Mouse (Mus musculus) ES-Bruce4 (cell line): ENCODE measurements at regions not wholly inside any gene's neighbourhood (a gene's known extent, or its start where the extent isn't known, plus 50 kb on each side); places are given as distances from the start of the nearest gene placed in this dataset.

ENCODE experiments used
- H3K27ac ChIP-seq: 2 replicates; pipeline ENCODE4 v1.5.1; 2012; ENCODE audit warnings: low read length, inconsistent platforms; ENCODE audit not compliant: insufficient read depth
- H3K27me3 ChIP-seq: 2 replicates; pipeline ENCODE4 v1.6.1; 2012; ENCODE audit warnings: mild to moderate bottlenecking, low read length, inconsistent platforms; ENCODE audit not compliant: control insufficient read depth, poor library complexity, insufficient read depth, severe bottlenecking
- H3K36me3 ChIP-seq: 2 replicates; pipeline ENCODE4 v1.6.1; 2012; ENCODE audit warnings: inconsistent platforms, mild to moderate bottlenecking, low read length, moderate library complexity; ENCODE audit not compliant: control insufficient read depth, poor library complexity, insufficient read depth, severe bottlenecking
- H3K4me1 ChIP-seq: one replicate; pipeline ENCODE4 v1.8.1; 2011; ENCODE audit warnings: low read length; ENCODE audit not compliant: control insufficient read depth, insufficient read depth
- H3K4me3 ChIP-seq: 2 replicates; pipeline ENCODE4 v1.5.1; 2011; ENCODE audit warnings: low read depth, mild to moderate bottlenecking, low read length
- H3K9ac ChIP-seq: 2 replicates; pipeline ENCODE4 v1.6.1; 2012; ENCODE audit warnings: low read depth, mild to moderate bottlenecking, inconsistent platforms; ENCODE audit not compliant: poor library complexity, severe bottlenecking
- H3K9me3 ChIP-seq: replicated peaks from 2 replicates; pipeline ENCODE4 v1.6.1; 2012; ENCODE audit warnings: mild to moderate bottlenecking, low read length, inconsistent platforms; ENCODE audit not compliant: control insufficient read depth, poor library complexity, insufficient read depth, severe bottlenecking
- CTCF ChIP-seq: IDR thresholded peaks from one replicate; pipeline ENCODE4 v1.8.1; 2011; ENCODE audit warnings: low read depth, low read length
- EP300 ChIP-seq: IDR thresholded peaks from 2 replicates; pipeline ENCODE4 v1.6.1; 2011; ENCODE audit warnings: low read depth, low read length; ENCODE audit not compliant: insufficient read depth
- POLR2A ChIP-seq: IDR thresholded peaks from one replicate; pipeline ENCODE4 v1.8.1; 2011; ENCODE audit warnings: low read length; ENCODE audit not compliant: insufficient read depth

DNA sequence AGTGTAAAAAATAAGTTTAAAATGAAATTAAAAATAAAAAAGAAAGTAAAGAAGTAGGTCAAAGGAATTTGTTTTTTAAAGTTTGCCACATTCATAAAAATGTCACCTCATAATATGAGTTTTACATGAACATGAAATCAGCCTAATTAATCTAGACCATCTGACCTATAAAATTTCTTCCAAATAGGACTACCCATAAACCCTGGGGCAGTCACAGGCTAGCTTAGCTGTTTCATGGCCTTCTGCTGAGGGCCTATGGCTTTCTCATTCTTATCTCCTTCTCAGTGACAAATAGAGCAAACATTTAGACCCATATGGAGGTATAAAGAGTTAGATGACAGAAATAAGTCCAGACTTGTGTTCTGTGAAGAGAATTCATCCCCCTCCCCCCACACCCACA lies 520.2 kb downstream of the Nebl start:
- Histone ChIP-seq H3K27ac (no peak overlapping the region), H3K4me3 (no peak overlapping the region), H3K27me3 (no peaks in the 10 kb centered on the region), H3K9ac (no peak overlapping the region), H3K9me3 (0 out of 2 replicates have a peak, but pooled peaks cover 4% of the 10 kb centered on the region), H3K36me3 (no peaks in the 10 kb centered on the region), H3K4me1 (no peaks in the 10 kb centered on the region)
- TF ChIP-seq POLR2A, result no peak
- no peak for TF ChIP-seq CTCF
- no peak for TF ChIP-seq EP300

GRCm38 (mm10) chr2:17193611-17194010 lies 537.7 kb downstream of the Nebl start:
- no peaks in the 10 kb centered on the region for H3K27me3 ChIP-seq
- no peaks in the 10 kb centered on the region for H3K9me3 ChIP-seq
- TF ChIP-seq EP300 (no peak), POLR2A (no peak), CTCF (no peak)
- H3K4me3 ChIP-seq, result no peak overlapping the region
- H3K36me3 ChIP-seq, result no peaks in the 10 kb centered on the region
- H3K9ac ChIP-seq, result no peak overlapping the region
- H3K27ac ChIP-seq, result no peak overlapping the region
- H3K4me1 ChIP-seq, result no peaks in the 10 kb centered on the region

- no peaks in the 10 kb centered on the region for H3K36me3 ChIP-seq
- no peaks in the 10 kb centered on the region for H3K9me3 ChIP-seq
- H3K27me3 ChIP-seq, result no peaks in the 10 kb centered on the region
- H3K4me1 ChIP-seq, result no peaks in the 10 kb centered on the region
- no peak overlapping the region for H3K27ac ChIP-seq
- no peak overlapping the region for H3K4me3 ChIP-seq
- H3K9ac ChIP-seq, result no peak overlapping the region
- TF ChIP-seq POLR2A (no peak), CTCF (no peak), EP300 (no peak)
Observed at GRCm38 (mm10) chr2:17189169-17189568, 542.1 kb downstream of the Nebl start.

DNA sequence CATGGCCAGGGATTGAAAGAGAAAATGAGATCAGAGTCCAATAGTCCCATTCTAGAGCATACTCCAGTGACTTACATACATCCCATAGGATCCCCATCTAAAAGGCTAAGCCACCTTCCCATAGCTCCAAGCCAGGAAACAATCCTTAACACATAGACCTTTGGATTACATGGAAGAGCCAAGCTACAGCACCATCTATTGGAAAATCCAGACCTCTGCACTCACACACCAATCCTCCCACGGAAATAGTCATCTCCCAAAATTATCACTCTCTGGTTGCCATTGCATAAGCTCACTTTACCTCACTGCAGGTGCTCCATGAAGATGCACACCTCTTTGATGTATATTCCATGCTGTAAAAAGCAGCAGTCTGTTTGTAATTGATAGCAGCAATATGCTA lies 543.4 kb downstream of the Nebl start:
- Histone ChIP-seq H3K4me3 (no peak overlapping the region), H3K9me3 (no peaks in the 10 kb centered on the region), H3K4me1 (no peaks in the 10 kb centered on the region), H3K9ac (no peak overlapping the region), H3K36me3 (no peaks in the 10 kb centered on the region), H3K27ac (no peak overlapping the region), H3K27me3 (no peaks in the 10 kb centered on the region)
- TF ChIP-seq CTCF (no peak), POLR2A (no peak), EP300 (no peak)

DNA sequence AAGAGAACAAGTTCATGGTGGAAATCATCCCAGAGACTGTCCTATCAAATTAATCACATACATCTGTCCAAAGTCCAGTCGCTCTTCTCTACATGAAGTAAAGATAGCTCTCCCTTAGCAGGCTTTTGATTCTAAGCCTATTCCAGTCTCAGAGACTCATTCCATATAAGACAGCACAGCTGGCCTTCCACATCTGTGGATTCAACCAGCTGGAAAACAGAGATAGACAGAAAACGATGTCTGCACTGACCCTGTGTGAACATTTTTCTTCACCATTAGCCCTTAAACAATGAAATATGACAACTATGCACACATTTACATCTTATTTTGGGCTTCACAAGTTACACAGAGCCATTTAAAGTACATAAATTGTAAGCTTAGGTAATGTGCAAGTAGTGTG lies 547.6 kb downstream of the Nebl start:
- TF ChIP-seq CTCF (no peak), POLR2A (no peak), EP300 (no peak)
- no peaks in the 10 kb centered on the region for H3K9me3 ChIP-seq
- no peak overlapping the region for H3K4me3 ChIP-seq
- no peak overlapping the region for H3K27ac ChIP-seq
- no peak overlapping the region for H3K9ac ChIP-seq
- H3K4me1 ChIP-seq, result no peaks in the 10 kb centered on the region
- no peaks in the 10 kb centered on the region for H3K36me3 ChIP-seq
- H3K27me3 ChIP-seq, result no peaks in the 10 kb centered on the region

DNA sequence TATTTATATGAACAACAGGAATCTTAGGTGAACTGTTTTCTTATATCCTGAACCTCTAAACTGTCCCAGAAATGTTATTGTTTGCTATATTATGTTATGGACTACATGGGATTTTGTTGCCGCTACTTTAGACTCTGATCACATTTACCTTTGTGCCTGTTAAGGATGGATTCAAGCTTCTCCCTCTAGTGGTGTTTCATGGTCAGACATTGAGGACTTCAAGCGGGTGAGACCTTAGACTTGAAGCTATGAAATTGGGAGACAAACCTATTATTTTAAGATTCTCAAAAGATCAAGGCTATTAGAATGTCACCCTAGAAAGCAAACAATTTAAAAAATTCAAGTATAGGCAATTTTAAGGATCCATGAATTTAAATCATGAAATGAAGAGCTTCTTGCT lies 549.7 kb downstream of the Nebl start:
- no peaks in the 10 kb centered on the region for H3K27me3 ChIP-seq
- H3K9ac ChIP-seq, result no peak overlapping the region
- no peaks in the 10 kb centered on the region for H3K9me3 ChIP-seq
- H3K27ac ChIP-seq, result no peak overlapping the region
- H3K36me3 ChIP-seq, result no peaks in the 10 kb centered on the region
- TF ChIP-seq POLR2A, result no peak
- H3K4me1 ChIP-seq, result no peaks in the 10 kb centered on the region
- H3K4me3 ChIP-seq, result no peak overlapping the region
